8 mouse cellular contexts compared by ENCODE assay signal in genomic region chr4:84885271-84885540, GRCm38 (mm10). TPM values are rescaled to one million over a fixed set of nuclear protein-coding genes. Genes with fewer than 3 reads are reported as not detected.
DNase-seq lines count a peak whose midpoint lies in the region; ATAC-seq and TF ChIP-seq lines count a peak whose summit lies in the region.

No protein-coding gene starts in this region.

- TF ChIP-seq POLR2A in limb, embryonic 14.5 days (IDR thresholded peaks at IDR 0.05; ENCODE audit: borderline replicate concordance, extremely low read depth, insufficient read depth, insufficient read length): no peak

- H3K4me3 ChIP-seq in lung, postnatal 0 days (ENCODE audit: low read depth, low read length): peak overlapping the region; percentile 81
- H3K4me3 ChIP-seq in forebrain, embryonic 12.5 days (replicated peaks): peak overlapping the region; percentile 72
- H3K4me3 ChIP-seq in limb, embryonic 14.5 days (replicated peaks; ENCODE audit: low read length): peak overlapping the region; percentile 87
- H3K4me3 ChIP-seq in stomach, embryonic 16.5 days (replicated peaks; ENCODE audit: low read length): peak overlapping the region; percentile 74

- ATAC-seq in lung, postnatal 0 days: no peak
- ATAC-seq in forebrain, embryonic 12.5 days (ENCODE audit: low FRiP score): no peak
- ATAC-seq in limb, embryonic 14.5 days (ENCODE audit: low FRiP score, low read depth): no peak
- no peak for ATAC-seq in stomach, embryonic 16.5 days (ENCODE audit: insufficient read depth, low FRiP score)

- peak; percentile 11 for DNase-seq in lung, postnatal 0 days (ENCODE audit: low spot score)
- DNase-seq in lung, postnatal 25 days (ENCODE audit: low spot score): no peak
- no peak for DNase-seq in limb, embryonic 14.5 days (ENCODE audit: low spot score)
- no peak for DNase-seq in cerebellum, adult 18-20 months
- no peak for DNase-seq in cerebellum, postnatal 4 days (ENCODE audit: low spot score in 2 of 2)
- no peak for DNase-seq in T-cell, adult 2 months (ENCODE audit: low spot score)

- TF ChIP-seq CTCF in lung, postnatal 0 days (IDR thresholded peaks at IDR 0.05): no peak

- no peak overlapping the region for H3K27ac ChIP-seq in lung, postnatal 0 days (ENCODE audit: low read length)
- no peak overlapping the region for H3K27ac ChIP-seq in forebrain, embryonic 12.5 days
- H3K27ac ChIP-seq in limb, embryonic 14.5 days (replicated peaks; ENCODE audit: low read depth, low read length): no peak overlapping the region
- peak overlapping the region; percentile 86; the same call in 1 of the 2 replicates for H3K27ac ChIP-seq in stomach, embryonic 16.5 days (ENCODE audit: low read length)

- no peaks in the 10 kb centered on the region; the same call in 1 of the 2 replicates for H3K4me1 ChIP-seq in lung, postnatal 0 days (ENCODE audit: insufficient read depth, low read depth, low read length)
- peaks cover 7% of the 10 kb centered on the region; the same call in 1 of the 2 replicates for H3K4me1 ChIP-seq in forebrain, embryonic 12.5 days
- peaks cover 6% of the 10 kb centered on the region for H3K4me1 ChIP-seq in limb, embryonic 14.5 days (ENCODE audit: control insufficient read depth, insufficient read depth, low read length)
- peaks cover 6% of the 10 kb centered on the region; the same call in 1 of the 2 replicates for H3K4me1 ChIP-seq in stomach, embryonic 16.5 days (ENCODE audit: control insufficient read depth, insufficient read depth, low read length)

- WGBS in lung, postnatal 0 days: 14% methylated on average over 1 of the region's 1 CpGs
- 38% methylated on average over 1 of the region's 1 CpGs for WGBS in forebrain, embryonic 12.5 days
- WGBS in limb, embryonic 14.5 days: 16% methylated on average over 1 of the region's 1 CpGs
- 25% methylated on average over 1 of the region's 1 CpGs for WGBS in stomach, embryonic 16.5 days

- peak overlapping the region; percentile 82; the same call in 1 of the 2 replicates for H3K9ac ChIP-seq in lung, postnatal 0 days (replicated peaks; ENCODE audit: low read depth)
- H3K9ac ChIP-seq in forebrain, embryonic 12.5 days: peak overlapping the region; percentile 92; the same call in 1 of the 2 replicates
- peak overlapping the region; percentile 99 for H3K9ac ChIP-seq in limb, embryonic 14.5 days (ENCODE audit: low read depth, low read length, severe bottlenecking)
- peak overlapping the region; percentile 88; the same call in 1 of the 2 replicates for H3K9ac ChIP-seq in stomach, embryonic 16.5 days (ENCODE audit: low read length)

- peak overlapping the region; percentile 87 for H3K4me2 ChIP-seq in lung, postnatal 0 days (replicated peaks; ENCODE audit: low read depth, low read length)
- H3K4me2 ChIP-seq in forebrain, embryonic 12.5 days: peak overlapping the region; percentile 79
- H3K4me2 ChIP-seq in limb, embryonic 14.5 days (replicated peaks; ENCODE audit: low read depth, low read length, severe bottlenecking): peak overlapping the region; percentile 63
- H3K4me2 ChIP-seq in stomach, embryonic 16.5 days (ENCODE audit: low read depth, low read length): peak overlapping the region; percentile 59

- no peaks in the 10 kb centered on the region for H3K36me3 ChIP-seq in lung, postnatal 0 days (ENCODE audit: insufficient read depth, low read length)
- peaks cover 1% of the 10 kb centered on the region; the same call in 1 of the 2 replicates for H3K36me3 ChIP-seq in forebrain, embryonic 12.5 days (replicated peaks)
- peaks cover 2% of the 10 kb centered on the region for H3K36me3 ChIP-seq in limb, embryonic 14.5 days (ENCODE audit: control insufficient read depth, insufficient read depth, low read length)
- no peaks in the 10 kb centered on the region for H3K36me3 ChIP-seq in stomach, embryonic 16.5 days (ENCODE audit: control insufficient read depth, insufficient read depth, low read length)

- no peak for TF ChIP-seq EP300 in lung, postnatal 0 days (IDR thresholded peaks at IDR 0.05)

- no peaks in the 10 kb centered on the region for H3K9me3 ChIP-seq in lung, postnatal 0 days (ENCODE audit: low read length)
- no peaks in the 10 kb centered on the region for H3K9me3 ChIP-seq in forebrain, embryonic 12.5 days
- H3K9me3 ChIP-seq in limb, embryonic 14.5 days (ENCODE audit: control insufficient read depth, low read length): no peaks in the 10 kb centered on the region
- peaks cover 3% of the 10 kb centered on the region; the same call in 1 of the 2 replicates for H3K9me3 ChIP-seq in stomach, embryonic 16.5 days (replicated peaks; ENCODE audit: control insufficient read depth, low read length)

- H3K27me3 ChIP-seq in lung, postnatal 0 days (replicated peaks; ENCODE audit: insufficient read depth, low read length): no peaks in the 10 kb centered on the region
- H3K27me3 ChIP-seq in forebrain, embryonic 12.5 days: no peaks in the 10 kb centered on the region
- H3K27me3 ChIP-seq in limb, embryonic 14.5 days (ENCODE audit: control insufficient read depth, insufficient read depth, low read length): no peaks in the 10 kb centered on the region
- H3K27me3 ChIP-seq in stomach, embryonic 16.5 days (ENCODE audit: control insufficient read depth, insufficient read depth, low read length): no peaks in the 10 kb centered on the region

RNA-seq across cellular contexts. Expression of gene Cntln, which starts 1.1 kb away (rescaled TPM):
- 5.8 and 7.2 TPM in 2 replicates for polyA plus RNA-seq in lung, postnatal 0 days (2015; fragmentation: Nextera tagmentation; extraction: Ambion mirVana)
- polyA plus RNA-seq in forebrain, embryonic 12.5 days (2016; fragmentation: Nextera tagmentation; extraction: Ambion mirVana): 11.3 and 12.2 TPM in 2 replicates
- polyA plus RNA-seq in limb, embryonic 14.5 days (2012; rRNA removed): 19.4 and 21.0 TPM in 2 replicates
- 15.1 and 16.0 TPM in 2 replicates for polyA plus RNA-seq in limb, embryonic 14.5 days (2014; fragmentation: Nextera tagmentation; extraction: Ambion mirVana)
- polyA plus RNA-seq in stomach, embryonic 16.5 days (2015; fragmentation: Nextera tagmentation; extraction: Ambion mirVana): 7.2 and 9.0 TPM in 2 replicates
